Mouse (Mus musculus) gastrocnemius, adult 2 months (tissue): ENCODE data around the gene Ankra2. TPM values are rescaled to one million over a fixed set of nuclear protein-coding genes. Genes with fewer than 3 reads are reported as not detected.

Source experiments
- DNase-seq: peaks from one replicate; pipeline ENCODE4 v3.0.0; 2022
- H3K27ac ChIP-seq: fragments of 200-600 bp; 2 replicates; pipeline ENCODE4 v1.8.1; 2022; ENCODE audit warnings: mild to moderate bottlenecking
- H3K4me3 ChIP-seq: fragments of 200-600 bp; 2 replicates; pipeline ENCODE4 v1.8.1; 2022; ENCODE audit warnings: mild to moderate bottlenecking, moderate library complexity
- CTCF ChIP-seq: fragments of 200-600 bp; IDR thresholded peaks from 2 replicates; pipeline ENCODE4 v1.8.1; 2022; ENCODE audit warnings: antibody characterized with exemption, mild to moderate bottlenecking, moderate library complexity
- intact Hi-C: fragments of 180-260 bp; cut with DNase I; formaldehyde crosslinking; loops from one replicate; pipeline ENCODE4 v1.15.1; 2025
- long read RNA-seq, 2 experiments: library from polyadenylated mRNA; stranded (forward); transcript quantifications; one replicate each; pipeline ENCODE4 v2.0.0; 2021
- total RNA-seq, 2 experiments: library from RNA; stranded (reverse); gene quantifications; 2 replicates each; pipeline ENCODE4 v1.2.3; 2021

The Ankra2 gene
- total RNA-seq = 10 to 100 TPM; 14.1 to 17.0 TPM
- long read RNA-seq, experiment 1, partial matches to known transcripts = 0 of 13 reads
- long read RNA-seq, experiment 1, other reads (novel, unspliced or antisense) = 3 of 13 reads
- long read RNA-seq, experiment 2, transcript Ankra2-201 (9 exons, 1,755 nt) = major isoform, 10 of 15 reads
- long read RNA-seq, experiment 2, partial matches to known transcripts = 2 of 15 reads
- long read RNA-seq, experiment 2, other reads (novel, unspliced or antisense) = 1 of 15 reads

- intact Hi-C loops = loop anchor here (2.0 kb wide), 1 partner anchor 54 kb away; the partner anchor contains the start of gene Btf3
- peak; percentile 99 for DNase-seq
- no peak for TF ChIP-seq CTCF
- Histone ChIP-seq H3K4me3 (peak within 1 kb of the TSS; percentile 97), H3K27ac (peak within 1 kb of the TSS; percentile 96)
Observed at GRCm38 (mm10) chr13:98262636-98263457, at the start of gene Ankra2, which contains the start of gene Utp15. Ankra2 (plus strand) TSS chr13:98263074. Utp15 (minus strand) TSS chr13:98263041.

GRCm38 (mm10) chr13:98222848-98223247, 40.0 kb upstream of the Ankra2 start:
- peak; percentile 41 for DNase-seq
- intact Hi-C loops = loop anchor here (1.0 kb wide), 1 partner anchor 192 kb away; no protein-coding TSS in a partner anchor
- peak overlapping the region; percentile 57 for H3K4me3 ChIP-seq
- H3K27ac ChIP-seq = no peak overlapping the region
- peak; percentile 82 for TF ChIP-seq CTCF

- no peak for TF ChIP-seq CTCF
- H3K4me3 ChIP-seq = no peak overlapping the region
- DNase-seq = no peak
- H3K27ac ChIP-seq = no peak overlapping the region
- intact Hi-C loops = no loop called here
Observed at GRCm38 (mm10) chr13:98226225-98226624, 36.6 kb upstream of the Ankra2 start.

GRCm38 (mm10) chr13:98230511-98230910, 32.4 kb upstream of the Ankra2 start:
- TF ChIP-seq CTCF = no peak
- DNase-seq = no peak
- intact Hi-C loops = no loop called here
- H3K4me3 ChIP-seq = no peak overlapping the region
- H3K27ac ChIP-seq = no peak overlapping the region

GRCm38 (mm10) chr13:98235451-98235850, 27.4 kb upstream of the Ankra2 start:
- intact Hi-C loops = no loop called here
- DNase-seq = no peak
- no peak overlapping the region for H3K4me3 ChIP-seq

GRCm38 (mm10) chr13:98239978-98240641, 22.8 kb upstream of the Ankra2 start:
- intact Hi-C loops = loop anchor here (1.0 kb wide), 1 partner anchor 209 kb away; no protein-coding TSS in a partner anchor
- H3K27ac ChIP-seq = no peak overlapping the region
- DNase-seq = peak; percentile 56
- H3K4me3 ChIP-seq = no peak overlapping the region
- peak; percentile 94 for TF ChIP-seq CTCF

More at GRCm38 (mm10) chr13:98235451-98235850, 27.4 kb upstream of the Ankra2 start:
- H3K27ac ChIP-seq = no peak overlapping the region
- TF ChIP-seq CTCF = no peak

GRCm38 (mm10) chr13:98241531-98242282, 21.2 kb upstream of the Ankra2 start:
- intact Hi-C loops = no loop called here
- no peak overlapping the region for H3K27ac ChIP-seq
- DNase-seq = no peak
- H3K4me3 ChIP-seq = no peak overlapping the region
- TF ChIP-seq CTCF = no peak

- TF ChIP-seq CTCF = no peak
- Histone ChIP-seq H3K4me3 (no peak overlapping the region), H3K27ac (no peak overlapping the region)
- no peak for DNase-seq
- intact Hi-C loops = no loop called here
Observed at GRCm38 (mm10) chr13:98244571-98245350, 18.1 kb upstream of the Ankra2 start.

GRCm38 (mm10) chr13:98245386-98245785, 17.5 kb upstream of the Ankra2 start:
- no peak for DNase-seq
- intact Hi-C loops = no loop called here
- no peak overlapping the region for H3K4me3 ChIP-seq
- no peak for TF ChIP-seq CTCF
- no peak overlapping the region for H3K27ac ChIP-seq

GRCm38 (mm10) chr13:98249594-98249993, 13.3 kb upstream of the Ankra2 start:
- Histone ChIP-seq H3K4me3 (no peak overlapping the region), H3K27ac (no peak overlapping the region)
- TF ChIP-seq CTCF = no peak
- intact Hi-C loops = no loop called here
- no peak for DNase-seq

- intact Hi-C loops = no loop called here
- DNase-seq = no peak
- TF ChIP-seq CTCF = no peak
- Histone ChIP-seq H3K4me3 (no peak overlapping the region), H3K27ac (no peak overlapping the region)
Observed at GRCm38 (mm10) chr13:98254921-98255320, 8.0 kb upstream of the Ankra2 start.
